Mouse (Mus musculus) gastrocnemius, postnatal 25 days (tissue): ENCODE measurements around the gene Dgkq. TPM values are rescaled to one million over a fixed set of nuclear protein-coding genes. Genes with fewer than 3 reads are reported as not detected.
"Not testable (repeated sequence)": the region's sequence is repeated elsewhere in the genome, so short reads cannot be mapped to it uniquely, and the experiment has no call there.

ENCODE experiments used
- DNase-seq: peaks from one replicate; pipeline ENCODE4 v3.0.0; 2022
- total RNA-seq, 2 experiments: library from RNA; stranded (reverse); gene quantifications; 1 replicate in 1 of 2; 2 replicates in 1 of 2; pipeline ENCODE4 v1.2.3; 2021

Dgkq gene
- total RNA-seq, 2 experiments from 2014 or later: 4.7 to 5.0 TPM

DNA sequence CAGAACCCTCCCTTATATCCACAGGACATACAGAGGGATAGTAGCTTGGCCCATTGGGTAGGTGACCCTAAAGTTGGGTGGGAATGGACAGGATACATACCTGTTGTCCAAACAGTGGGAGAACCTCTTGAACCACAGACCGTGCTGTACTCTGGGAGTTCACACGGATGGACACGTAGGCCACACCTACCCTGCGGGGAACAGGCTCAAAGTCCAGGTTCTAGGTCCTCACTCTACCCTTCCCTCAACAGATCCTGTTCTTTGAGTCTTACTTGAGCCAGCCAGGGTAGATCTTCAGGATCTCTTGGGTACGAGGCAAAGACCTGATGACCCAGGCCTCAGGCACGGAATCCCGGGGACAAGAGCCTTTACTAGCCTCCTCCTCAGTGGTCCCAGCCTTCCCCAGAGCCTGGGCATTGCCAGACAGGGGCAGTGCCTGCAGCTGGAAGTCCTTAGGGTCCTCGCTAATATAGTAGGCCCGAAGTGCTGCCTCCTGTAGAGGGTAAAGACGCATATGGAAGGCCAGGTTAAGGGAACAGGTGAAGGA lies 15.0 kb downstream of the Dgkq start:
- no peak for DNase-seq

DNA sequence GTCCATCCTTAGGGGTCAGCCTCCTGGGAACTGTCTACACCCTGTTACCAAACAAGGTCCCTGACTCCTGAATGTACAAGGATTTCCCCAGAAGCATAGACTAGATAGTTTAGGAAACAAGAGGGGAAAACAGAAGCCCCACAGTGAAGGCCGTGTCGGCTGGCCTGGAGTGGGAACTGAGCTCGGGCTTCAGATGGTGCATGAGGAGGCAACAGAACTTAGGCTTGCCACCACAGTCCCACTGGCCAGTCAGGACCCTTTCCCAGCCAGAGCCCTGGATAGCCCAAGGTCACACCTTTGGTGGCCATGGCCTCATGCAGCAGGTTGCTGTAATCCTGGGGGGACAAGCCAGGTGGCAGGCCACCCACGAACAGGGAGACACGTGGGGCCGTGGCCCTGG lies 16.1 kb downstream of the Dgkq start:
- DNase-seq: no peak

DNA sequence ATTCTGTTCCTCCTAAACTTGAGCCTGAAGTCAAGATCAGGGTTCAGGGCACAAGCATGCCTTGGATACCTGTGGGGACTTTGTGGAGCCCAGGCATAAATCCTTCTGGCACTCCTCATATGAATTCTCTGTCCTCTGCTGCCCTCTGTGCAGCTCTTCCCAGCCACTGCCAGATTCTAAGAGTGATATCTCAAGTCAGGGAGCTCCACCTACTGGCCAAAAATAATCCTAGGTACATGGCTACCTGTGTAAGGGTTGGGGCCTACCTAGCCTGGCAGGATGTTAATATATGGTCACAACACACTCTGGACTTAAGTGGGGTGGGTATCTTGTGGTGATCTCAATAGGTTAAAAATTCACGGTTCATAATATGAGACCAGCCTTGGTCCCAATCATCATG lies 17.6 kb downstream of the Dgkq start:
- no peak for DNase-seq

GRCm38 (mm10) chr5:108651136-108651720 lies 18.2 kb downstream of the Dgkq start:
- no peak for DNase-seq

DNA sequence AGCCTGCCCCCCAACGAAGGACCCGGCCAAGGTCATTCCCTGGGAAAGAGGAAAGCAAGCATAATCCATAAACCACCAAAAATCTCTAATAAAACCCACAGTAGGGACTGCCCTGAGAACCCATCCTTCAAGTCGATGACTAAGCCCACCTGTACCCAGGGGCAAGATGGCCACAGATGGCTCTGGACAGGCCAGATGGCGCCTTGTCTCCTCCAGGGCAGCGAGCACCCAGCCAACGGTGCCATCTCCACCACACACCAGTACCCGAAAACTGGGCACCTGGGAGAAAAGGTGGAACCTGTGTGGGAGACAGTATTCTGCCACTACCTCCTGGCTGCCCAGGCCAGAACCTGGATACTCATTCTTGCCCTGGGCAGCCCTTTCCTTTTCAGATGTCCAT lies 19.1 kb downstream of the Dgkq start:
- DNase-seq: no peak

- no peak for DNase-seq
Measured at GRCm38 (mm10) chr5:108648937-108649576, 20.4 kb downstream of the Dgkq start.

DNA sequence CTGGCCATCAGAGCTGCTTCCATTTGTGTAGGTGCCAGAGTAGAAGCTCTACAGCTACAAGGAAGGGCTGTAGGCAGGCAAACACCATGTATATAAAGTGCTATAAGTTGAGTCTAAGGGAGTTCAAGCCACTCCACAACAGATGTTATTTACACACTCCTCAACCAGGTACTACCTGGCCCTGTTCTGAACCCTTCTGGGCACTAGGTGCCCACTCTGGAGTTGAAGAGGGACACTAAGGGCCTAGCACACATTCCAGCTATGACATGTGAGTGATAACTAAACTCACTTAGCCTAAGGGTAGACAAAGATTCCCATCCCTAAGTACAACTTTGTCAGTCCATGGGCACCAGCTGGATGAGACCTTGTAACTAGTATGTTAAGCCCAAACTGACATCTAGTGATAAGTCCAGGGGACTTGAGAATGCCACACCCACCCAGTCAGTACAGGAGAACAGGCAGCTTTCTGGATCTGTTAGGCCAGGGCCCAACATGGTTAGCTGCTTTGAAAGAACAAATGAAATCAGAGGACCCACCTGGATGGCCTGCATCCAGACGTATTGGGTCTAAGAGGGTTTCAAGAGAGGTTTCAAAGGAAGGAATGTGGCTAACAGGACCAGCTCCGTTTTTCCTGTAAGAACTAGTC lies 21.5 kb downstream of the Dgkq start:
- DNase-seq: no peak

- no peak for DNase-seq
Measured at GRCm38 (mm10) chr5:108647311-108647710, 22.2 kb downstream of the Dgkq start.

DNA sequence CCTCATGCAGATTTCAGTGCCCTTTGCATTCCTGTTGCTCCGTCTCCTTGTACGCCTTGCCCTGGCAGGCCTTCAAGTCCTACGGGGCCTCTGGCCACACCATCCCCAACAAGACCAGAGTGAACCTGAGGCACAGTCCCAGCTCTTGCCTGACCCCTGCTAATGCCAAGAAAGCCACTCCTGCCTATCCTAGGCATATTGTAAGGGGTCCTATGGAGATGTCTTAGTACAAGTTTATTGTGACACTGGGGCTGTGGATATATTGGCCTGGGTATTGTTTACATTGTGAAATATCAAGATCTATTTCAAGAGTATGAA lies 23.2 kb downstream of the Dgkq start:
- DNase-seq: no peak

- peak; percentile 52 for DNase-seq
Measured at GRCm38 (mm10) chr5:108645651-108646342, 23.7 kb downstream of the Dgkq start.

DNA sequence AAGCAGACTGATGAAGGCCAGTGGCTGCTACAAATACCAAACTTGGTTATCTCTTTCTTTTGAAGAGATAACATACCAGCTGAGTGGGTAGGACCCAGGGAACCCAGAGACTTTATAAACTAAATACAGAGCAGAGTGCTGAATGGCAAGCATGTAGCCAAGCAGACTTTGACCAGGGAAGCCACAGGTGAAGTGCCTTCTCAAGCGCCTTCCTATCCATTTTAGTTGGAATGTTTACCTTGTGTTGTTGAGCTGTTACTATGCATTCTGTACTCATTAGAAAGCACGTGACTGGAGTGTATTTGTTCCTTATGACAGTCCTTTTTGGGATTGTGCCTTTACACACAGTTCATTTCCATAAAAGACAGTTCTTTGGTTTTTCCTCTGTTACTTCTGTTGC lies 25.8 kb downstream of the Dgkq start:
- DNase-seq: no peak

- DNase-seq: no peak
Measured at GRCm38 (mm10) chr5:108636172-108636571, 33.3 kb downstream of the Dgkq start.

DNA sequence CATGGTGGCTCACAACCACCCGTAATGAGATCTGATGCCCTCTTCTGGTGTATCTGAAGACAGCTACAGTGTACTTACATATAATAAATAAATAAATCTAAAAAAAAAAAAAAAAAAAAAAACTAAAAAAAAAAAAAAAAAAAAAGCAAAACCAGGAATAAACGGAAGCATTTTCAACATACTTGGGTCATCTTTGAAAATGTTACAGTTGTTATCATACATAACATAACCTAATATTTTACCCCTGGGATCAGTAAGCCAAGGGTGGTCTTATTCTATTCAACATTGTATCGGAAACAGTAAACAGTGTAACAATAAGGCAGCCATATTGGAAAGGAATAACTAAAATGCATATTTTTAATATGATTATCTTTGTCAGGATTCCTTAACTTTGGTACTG lies 35.4 kb downstream of the Dgkq start:
- not testable (repeated sequence) for DNase-seq

GRCm38 (mm10) chr5:108633676-108634075 lies 35.8 kb downstream of the Dgkq start:
- DNase-seq: no peak

DNA sequence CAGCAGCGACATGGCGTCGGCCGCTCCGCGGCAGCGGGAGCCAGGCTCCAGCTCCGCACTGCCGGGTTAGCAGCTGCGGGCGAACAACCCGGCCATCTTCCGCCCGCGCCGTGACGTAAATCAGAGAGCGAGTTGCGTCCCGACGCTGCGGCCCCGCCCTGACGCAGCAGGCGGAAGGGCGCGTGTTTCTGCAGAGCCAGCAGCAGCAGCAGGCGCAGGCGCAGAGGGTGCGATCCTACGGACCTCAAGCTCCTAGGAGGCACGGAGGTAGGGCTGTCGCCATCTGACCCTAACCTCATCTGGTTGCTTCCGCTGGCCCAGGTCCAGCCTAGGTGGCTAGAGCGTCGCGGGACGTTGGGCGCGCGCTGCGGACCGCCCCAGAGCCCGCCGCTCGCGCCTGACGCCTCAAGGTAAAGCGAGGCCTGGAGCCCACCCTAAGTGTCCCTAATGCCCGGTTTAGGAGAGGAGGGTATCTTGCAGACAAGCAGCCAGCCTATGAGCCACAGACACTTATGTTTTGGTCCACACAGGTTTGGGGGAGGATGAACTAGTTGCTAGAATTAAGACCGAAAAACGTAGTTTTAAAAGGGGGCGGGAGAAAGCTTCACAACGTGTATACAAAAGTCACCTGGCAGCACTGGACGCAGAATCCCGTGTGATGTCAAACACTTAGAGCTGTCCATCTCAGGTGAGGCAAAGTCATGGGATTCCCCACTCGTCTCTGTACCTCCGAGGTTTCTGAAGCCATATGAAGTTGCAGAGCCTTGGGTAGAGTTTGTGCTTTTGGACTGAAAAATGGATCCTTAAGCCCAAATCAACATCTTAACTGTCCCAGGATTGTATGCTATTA lies 39.6 kb downstream of the Dgkq start, which contains the start of the genes Gak and Tmem175:
Gene Gak, minus strand, starts transcription at position 122 of the 850 bp plus-strand sequence.
Gene Tmem175, plus strand, starts transcription at position 137 of the 850 bp plus-strand sequence.
- DNase-seq: peak; percentile 93

DNA sequence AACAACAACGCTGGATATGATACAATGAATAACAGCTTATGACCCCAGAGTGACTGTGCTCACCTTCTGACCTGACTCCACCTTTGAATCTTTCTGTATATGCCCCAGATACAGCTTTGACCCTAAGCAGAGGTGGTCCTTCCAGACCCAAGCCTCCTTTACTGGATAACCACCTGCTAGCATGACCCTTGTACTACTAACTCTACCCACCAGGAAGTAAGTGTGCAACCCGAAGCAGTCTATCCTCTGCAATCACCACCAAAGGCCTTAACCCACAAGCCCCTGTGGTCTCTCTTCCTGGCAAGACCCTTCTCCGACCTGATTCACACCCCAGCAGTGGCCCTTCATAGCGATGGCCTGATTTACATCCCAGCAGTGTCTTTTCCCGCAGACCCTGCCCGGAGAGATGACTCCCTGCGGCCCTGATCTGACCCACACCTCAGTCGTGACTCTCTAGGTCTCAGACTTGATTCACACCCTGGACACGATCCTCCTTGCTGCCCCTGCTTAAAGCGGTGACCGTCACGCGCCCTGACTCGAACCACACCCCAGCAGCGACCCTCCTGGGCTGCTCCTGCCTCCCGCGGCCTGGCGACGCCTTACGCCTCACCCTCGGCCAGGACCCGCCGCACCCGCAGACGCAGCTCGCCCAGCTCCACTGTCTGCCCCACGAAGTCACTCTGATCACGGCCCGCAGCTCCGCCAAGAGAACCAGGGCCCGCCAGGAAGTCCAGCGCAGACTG lies 40.4 kb downstream of the Dgkq start:
- no peak for DNase-seq

GRCm38 (mm10) chr5:108626050-108626660 lies 43.3 kb downstream of the Dgkq start:
- DNase-seq: no peak

DNA sequence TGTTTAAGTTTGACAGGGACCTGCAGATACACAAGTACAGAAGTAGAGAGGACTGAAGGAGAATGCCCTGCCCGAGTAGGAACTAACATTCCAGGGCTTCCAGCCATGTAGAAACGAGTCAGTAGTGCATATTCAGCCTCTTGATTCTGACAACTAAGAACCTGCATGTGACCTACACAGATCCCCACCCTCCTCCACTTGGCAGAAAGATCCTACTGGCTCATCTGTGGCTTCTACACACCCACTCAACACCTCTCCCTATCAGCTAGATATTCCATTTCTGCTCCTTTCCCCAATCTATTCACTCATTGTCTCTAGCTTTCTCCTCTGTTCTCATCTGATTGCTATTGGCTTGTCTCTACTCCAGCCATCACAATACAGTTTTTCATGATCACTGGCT lies 47.6 kb downstream of the Dgkq start:
- DNase-seq: no peak

DNA sequence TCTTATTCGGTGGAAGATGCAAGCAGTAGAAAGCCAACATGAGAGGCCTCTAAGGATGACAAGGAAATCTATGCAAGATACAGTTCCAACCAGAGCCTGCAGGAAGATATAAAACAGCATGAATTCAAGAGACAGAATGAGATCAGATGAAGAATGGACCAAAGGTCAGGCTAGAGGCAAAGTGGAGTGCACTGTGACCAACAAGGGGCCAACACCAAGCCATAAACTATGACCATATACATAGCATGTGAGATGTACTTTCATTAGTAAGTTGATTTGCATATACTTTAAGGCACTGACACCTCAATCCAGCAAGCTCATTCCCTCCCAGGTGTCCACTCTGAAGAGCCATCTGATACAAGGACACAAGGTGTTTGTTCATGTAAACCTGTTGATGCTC lies 59.0 kb downstream of the Dgkq start:
- DNase-seq: no peak

- no peak for DNase-seq
Measured at GRCm38 (mm10) chr5:108602537-108602936, 66.9 kb downstream of the Dgkq start.

- DNase-seq: no peak
Measured at GRCm38 (mm10) chr5:108599923-108600322, 69.5 kb downstream of the Dgkq start.
